Mouse (Mus musculus): ENCODE results near the gene Slc38a10.

The Slc38a10 gene

DNA sequence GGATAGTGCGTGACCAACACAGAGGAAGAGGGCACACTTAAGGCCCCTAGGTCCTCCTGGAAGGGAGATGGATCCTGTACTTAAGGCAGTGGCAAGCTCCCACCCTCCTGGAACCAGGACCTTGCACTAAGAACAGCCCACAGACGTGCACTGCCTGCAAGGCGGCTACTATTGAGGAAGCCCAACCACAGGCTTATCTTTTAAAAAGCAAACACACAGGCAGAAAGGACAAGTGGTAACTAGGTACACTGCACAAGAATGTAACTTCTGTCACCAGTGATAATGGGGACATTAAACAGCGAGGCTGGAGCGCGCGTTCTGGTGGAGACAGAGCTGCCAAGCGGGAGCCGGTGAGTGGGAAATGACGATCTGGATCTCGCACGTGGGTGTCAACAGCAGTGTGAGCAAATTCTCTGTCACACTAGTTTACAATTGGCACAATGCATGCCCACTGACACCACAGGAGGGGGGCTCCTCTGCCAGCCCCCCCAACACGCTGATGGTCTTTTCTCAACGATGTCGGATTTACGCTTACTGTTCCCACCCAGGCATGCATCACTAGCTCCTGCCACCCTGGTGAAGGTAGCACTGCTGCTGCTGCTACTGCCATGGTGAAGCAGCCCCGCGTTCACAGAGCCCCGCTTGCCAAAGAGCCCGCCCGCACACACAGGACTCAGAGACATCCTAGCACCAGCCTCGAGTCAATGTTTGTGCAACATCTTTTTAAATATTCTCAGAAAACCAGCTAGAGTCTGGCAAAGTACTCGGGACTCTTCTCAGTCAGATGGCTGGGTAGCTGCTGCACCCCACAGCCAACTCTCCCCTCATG lies 14.1 kb downstream of the Slc38a10 start:
- peak; percentile 21 for DNase-seq

- no peak for DNase-seq
These were observed 15.0 kb downstream of the Slc38a10 start for GRCm38 (mm10) chr11:120136195-120136594.

DNA sequence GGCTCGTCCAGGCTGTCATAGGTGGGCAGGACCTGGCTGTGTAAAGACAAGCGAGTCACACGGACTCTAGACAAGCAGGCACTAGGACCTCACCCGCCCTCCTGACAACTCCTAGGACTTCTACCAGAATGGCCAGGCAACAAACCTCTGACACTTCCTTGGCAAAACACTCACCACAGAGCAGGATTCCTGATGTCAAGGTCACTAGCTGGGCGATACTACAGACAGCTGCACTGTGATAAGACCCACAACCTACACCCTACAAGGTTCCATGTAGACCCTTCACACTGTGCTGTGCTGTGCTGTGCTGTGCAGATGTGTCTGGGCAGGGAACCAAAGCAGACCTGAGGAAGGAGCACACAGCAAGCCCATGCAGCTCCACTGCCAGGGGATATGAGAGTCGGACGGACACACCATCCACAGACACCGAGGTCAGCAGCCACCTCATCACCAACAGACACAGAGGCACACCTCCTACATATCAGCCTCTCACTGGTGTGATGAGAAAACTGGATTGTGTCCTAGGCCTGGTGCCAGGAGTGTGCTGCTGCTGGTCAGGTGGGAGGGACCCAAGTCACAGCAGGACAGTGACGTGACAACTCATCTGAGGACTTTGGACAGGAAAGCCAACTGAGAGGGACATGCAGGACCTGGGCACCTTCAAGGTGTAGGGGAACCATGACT lies 16.2 kb downstream of the Slc38a10 start:
- DNase-seq: no peak

DNA sequence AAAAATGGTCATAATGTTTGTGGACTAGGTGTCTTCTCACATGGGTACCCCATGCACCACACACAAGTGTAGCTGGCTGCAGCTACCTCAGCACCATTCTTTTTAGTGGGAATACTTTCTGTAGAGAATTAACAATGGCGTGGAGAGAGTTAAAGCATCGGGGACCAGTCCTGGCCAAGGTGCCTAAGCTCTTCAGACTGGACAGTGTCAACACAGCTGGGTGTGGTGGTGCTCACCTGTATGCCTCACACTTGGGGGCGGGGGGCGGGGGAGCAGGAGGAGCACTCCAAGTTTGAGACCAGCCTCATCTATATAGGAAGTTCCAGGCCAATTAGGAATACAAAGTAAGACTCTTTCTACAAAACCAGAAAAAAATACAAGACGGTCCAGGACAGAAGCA lies 17.0 kb downstream of the Slc38a10 start:
- DNase-seq: no peak

- no peak for DNase-seq
These were observed 21.9 kb downstream of the Slc38a10 start for GRCm38 (mm10) chr11:120129281-120129680.

- DNase-seq: no peak
These were observed 24.3 kb downstream of the Slc38a10 start for GRCm38 (mm10) chr11:120126845-120127244.

DNA sequence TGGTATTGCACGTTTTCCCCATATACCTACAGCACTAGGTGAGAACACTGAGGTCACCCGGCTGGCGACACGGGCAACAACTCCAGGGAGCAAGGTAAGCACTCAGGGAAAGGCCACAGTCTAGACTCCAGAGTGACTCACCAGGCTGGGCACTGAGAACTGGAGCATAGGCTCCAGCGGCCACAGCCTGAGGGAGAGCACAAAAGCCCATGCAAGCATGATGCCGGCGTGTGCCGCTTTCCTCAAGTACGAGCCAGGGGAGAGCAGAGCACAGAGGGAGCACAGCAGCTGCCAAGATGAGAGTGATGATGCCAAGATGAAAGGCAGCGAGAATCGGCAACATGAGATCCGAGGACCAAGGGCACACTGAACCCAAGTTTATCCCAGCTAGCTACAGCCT lies 29.0 kb downstream of the Slc38a10 start:
- DNase-seq: no peak

GRCm38 (mm10) chr11:120120642-120121420 lies 30.3 kb downstream of the Slc38a10 start:
- peak; percentile 83 for DNase-seq

DNA sequence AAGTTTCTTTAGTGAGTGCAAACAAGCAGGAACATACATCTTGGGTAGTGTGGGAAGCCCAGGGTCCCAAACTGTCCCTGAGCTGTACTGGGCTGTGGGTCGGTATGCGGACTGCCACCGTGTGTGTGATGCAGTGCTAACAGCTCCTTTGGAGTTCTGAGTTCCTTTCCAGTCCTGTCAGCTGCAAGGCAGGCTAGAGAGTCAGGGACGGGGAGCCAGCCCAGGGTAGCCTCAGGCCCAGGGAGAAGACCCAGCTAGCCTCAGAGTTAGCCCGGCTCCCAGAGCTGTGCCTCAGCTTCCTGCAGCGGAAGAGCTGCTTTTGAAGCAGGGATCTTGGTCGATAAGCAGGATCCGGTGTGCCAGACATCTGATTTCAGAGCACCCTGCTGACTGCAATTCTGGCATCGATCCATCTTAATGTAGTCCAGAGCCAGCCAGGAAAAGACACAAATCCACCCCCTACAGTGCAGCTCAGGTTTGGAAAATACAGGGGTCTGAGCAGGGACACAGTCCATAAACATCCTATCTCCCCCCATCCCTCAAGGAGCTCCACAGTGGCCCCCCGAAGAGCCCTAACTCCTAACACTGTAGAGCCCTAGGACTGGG lies 31.1 kb downstream of the Slc38a10 start:
- DNase-seq: no peak

DNA sequence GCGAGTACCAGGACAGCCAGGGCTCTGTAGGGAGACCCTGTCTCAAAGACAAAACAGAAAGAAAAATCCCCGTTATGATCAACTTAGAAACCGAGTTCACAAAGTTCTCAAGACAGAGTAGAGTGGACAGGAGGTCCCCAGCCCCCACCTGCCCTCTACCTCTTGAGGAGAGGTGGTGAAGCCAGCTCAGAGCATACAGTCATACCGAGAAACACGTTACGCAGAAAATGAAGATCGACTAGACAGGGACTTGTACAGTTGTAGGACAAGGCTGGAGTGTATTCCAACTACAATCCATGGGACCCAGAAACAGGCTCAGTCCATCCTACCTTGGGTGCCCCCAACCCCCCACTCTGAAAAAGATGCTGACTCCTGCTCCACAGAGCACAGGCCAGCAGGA lies 32.0 kb downstream of the Slc38a10 start:
- no peak for DNase-seq

GRCm38 (mm10) chr11:120117626-120118025 lies 33.5 kb downstream of the Slc38a10 start:
- DNase-seq: no peak

DNA sequence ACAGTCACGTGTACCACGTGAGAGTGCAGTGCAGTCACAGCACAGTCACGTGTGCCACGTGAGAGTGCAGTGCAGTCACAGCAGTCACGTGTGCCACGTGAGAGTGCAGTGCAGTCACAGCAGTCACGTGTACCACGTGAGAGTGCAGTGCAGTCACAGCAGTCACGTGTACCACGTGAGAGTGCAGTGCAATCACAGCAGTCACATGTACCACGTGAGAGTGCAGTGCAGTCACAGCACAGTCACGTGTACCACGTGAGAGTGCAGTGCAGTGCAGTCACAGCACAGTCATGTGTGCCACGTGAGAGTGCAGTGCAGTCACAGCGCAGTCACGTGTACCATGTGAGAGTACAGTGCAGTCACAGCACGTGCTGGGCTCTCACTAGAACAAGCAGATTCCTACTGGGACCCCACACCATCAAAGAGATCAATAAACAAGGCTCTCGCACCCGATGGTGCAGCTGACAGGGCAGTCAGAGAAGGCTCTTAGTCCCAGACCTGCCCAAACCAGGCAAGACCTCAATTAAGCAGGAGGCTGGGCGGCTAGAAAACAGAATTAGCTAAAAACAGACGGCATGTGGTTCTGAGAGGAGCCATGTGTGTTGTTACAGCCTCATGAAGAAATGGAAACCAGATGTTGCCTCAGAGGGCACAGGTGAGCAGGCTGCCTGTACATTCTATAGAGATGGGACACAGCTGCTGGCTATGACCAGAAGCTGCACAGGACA lies 36.5 kb downstream of the Slc38a10 start:
- no peak for DNase-seq

GRCm38 (mm10) chr11:120112136-120112535 lies 39.0 kb downstream of the Slc38a10 start:
- peak; percentile 73 for DNase-seq

- DNase-seq: peak; percentile 66
These were observed 40.1 kb downstream of the Slc38a10 start for GRCm38 (mm10) chr11:120111033-120111432.

DNA sequence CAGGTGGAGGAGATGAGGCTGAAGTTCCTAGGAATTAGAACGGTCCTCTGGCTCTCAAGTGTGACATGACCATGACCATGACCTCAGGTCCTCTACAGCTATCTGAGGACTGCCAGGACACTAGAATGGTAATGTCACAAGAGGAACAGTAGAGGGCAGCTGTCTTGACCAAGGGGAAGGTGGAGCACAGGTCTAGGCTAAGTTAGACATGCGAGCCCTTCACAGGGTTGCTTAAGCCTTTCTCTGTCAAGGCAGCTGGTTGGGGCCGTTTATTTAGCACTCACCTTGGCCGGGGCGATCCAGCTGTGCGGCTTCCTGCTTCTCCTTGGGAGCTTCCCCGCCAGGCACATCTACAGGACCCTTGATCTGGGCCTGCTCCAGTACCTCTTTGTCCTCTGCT lies 40.6 kb downstream of the Slc38a10 start:
- no peak for DNase-seq

DNA sequence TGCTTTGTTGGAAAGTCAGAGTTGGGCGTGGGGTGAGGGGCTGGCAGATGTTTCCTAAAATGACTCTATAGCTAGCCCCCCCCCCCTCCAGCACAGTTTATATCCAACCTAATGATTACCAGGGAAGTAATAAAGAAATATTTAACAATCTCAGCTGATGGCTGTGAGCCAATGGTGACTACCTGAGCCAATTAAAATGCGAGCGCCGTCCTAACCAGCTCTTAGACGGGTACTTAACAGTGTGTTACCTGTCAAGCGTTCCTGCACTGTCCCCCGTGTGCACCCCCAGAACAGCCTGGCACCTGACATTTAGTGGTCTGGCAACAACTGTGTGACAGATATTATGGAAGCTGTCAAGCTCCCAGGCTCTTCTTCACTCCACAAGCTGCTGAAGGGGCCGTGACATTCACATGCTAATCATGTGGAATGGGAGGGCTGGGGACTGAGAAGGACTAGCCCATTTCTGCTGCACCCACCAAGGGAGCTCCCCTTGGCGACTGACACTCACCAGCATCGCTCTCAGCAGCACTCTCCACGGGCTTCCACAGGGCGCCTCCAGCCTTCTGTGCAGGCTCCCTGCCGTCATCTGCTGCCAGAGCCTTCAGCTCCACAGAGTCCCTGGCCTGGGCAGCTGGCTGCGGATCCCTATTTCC lies 41.5 kb downstream of the Slc38a10 start:
- no peak for DNase-seq

GRCm38 (mm10) chr11:120107796-120108195 lies 43.4 kb downstream of the Slc38a10 start:
- no peak for DNase-seq

DNA sequence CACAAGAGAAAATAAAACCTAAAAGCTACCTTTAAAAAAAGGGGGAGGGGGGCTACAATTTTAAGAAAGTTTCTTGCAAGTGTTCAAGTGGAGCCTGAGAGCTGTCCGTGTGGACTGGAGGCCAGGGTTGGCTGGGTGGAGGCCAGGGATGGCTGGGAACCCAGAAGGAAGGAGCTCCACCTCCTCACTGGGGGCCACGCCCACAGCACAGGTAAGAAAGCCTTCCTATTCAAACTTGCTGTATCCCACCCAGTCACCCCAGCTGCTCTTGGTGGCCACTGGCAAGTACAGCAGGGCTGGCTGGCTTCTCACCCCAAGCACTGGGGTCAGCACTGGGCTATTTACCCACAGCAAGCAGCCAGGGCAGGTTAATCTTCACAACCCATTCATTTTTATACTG lies 44.1 kb downstream of the Slc38a10 start:
- no peak for DNase-seq

- DNase-seq: no peak
These were observed 47.6 kb downstream of the Slc38a10 start for GRCm38 (mm10) chr11:120103431-120103997.

- peak; percentile 72 for DNase-seq
These were observed 50.1 kb downstream of the Slc38a10 start for GRCm38 (mm10) chr11:120101036-120101435.
